Mouse (Mus musculus) megakaryocyte, embryonic 14.5 days (primary cell): ENCODE measurements around the gene Mkks. TPM values are rescaled to one million over a fixed set of nuclear protein-coding genes. Genes with fewer than 3 reads are reported as not detected.

Source experiments
- H3K27me3 ChIP-seq: replicated peaks from 2 replicates; pipeline ENCODE3; 2012; ENCODE audit warnings: inconsistent platforms
- H3K36me3 ChIP-seq: replicated peaks from 2 replicates; pipeline ENCODE3; 2012; ENCODE audit warnings: low read length, inconsistent platforms, mixed read lengths
- H3K4me1 ChIP-seq: 2 replicates; pipeline ENCODE4 v1.6.1; 2012; ENCODE audit warnings: inconsistent platforms
- H3K4me3 ChIP-seq: replicated peaks from 2 replicates; pipeline ENCODE3; 2012; ENCODE audit warnings: moderate library complexity, mild to moderate bottlenecking, inconsistent platforms
- H3K9me3 ChIP-seq: 2 replicates; pipeline ENCODE4 v1.6.1; 2012; ENCODE audit warnings: inconsistent platforms
- FLI1 ChIP-seq: IDR thresholded peaks from 2 replicates; pipeline ENCODE4 v1.6.1; 2012; ENCODE audit warnings: low read length, inconsistent platforms, mixed read lengths
- GATA1 ChIP-seq: IDR thresholded peaks from 3 replicates; pipeline ENCODE4 v1.6.1; 2012; ENCODE audit warnings: mixed read lengths, low read length, inconsistent platforms, borderline replicate concordance
- polyA plus RNA-seq: library from polyadenylated mRNA; stranded (reverse); fragments of >175 nt; gene quantifications from 2 replicates; pipeline ENCODE4 v1.2.3, GENCODE M21; 2012; ENCODE audit warnings: low replicate concordance; ENCODE audit not compliant: insufficient read depth

The Mkks gene
- polyA plus RNA-seq, 1 experiment, result not detected

DNA sequence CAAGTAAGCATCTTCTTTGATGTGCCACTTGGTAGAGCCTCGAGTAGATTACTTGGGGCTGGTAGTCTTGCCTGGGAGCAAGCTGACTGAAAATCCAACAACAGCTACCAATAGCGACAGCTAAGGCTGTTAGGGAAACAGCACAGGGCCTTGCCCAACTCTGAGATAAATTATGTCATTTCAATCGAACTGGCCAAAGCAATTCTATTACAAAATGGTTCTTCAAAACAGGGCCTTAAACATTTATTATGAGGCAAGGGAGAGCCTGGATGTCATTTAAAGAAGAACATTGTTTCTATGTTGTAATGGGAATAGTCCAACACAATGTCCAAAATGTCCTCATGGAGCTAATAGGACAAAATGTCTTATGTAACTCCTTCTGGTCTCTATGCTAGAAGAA, 40.8 kb downstream of the Mkks start:
- Histone ChIP-seq H3K4me1 (no peaks in the 10 kb centered on the region), H3K9me3 (no peaks in the 10 kb centered on the region), H3K4me3 (no peak overlapping the region), H3K27me3 (no peaks in the 10 kb centered on the region), H3K36me3 (no peaks in the 10 kb centered on the region)
- TF ChIP-seq FLI1, result no peak
- TF ChIP-seq GATA1, result no peak

DNA sequence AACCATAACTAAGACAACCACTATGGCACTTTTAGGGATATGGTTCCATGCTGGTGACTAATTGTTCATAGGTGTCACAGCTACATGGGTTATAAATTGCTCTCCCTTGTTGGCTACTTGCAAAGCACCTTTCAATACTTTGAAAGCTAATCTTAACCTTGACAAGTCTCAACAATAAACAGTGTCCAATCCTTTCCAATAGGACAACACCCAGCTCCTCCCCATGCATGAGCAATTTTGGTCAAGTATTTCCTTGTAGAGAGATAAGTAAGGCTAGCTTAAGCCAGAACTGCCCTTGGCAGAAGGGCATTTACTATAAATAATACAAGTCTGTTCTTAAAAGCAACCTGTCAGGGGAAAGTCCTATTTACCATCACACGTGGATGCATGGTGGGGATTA, 53.2 kb downstream of the Mkks start:
- H3K27me3 ChIP-seq, result no peaks in the 10 kb centered on the region
- H3K4me1 ChIP-seq, result no peaks in the 10 kb centered on the region
- no peak for TF ChIP-seq GATA1
- no peak for TF ChIP-seq FLI1
- no peak overlapping the region for H3K4me3 ChIP-seq
- no peaks in the 10 kb centered on the region for H3K36me3 ChIP-seq
- H3K9me3 ChIP-seq, result no peaks in the 10 kb centered on the region

- TF ChIP-seq FLI1 (no peak), GATA1 (no peak)
- H3K27me3 ChIP-seq, result no peaks in the 10 kb centered on the region
- no peak overlapping the region for H3K4me3 ChIP-seq
- H3K4me1 ChIP-seq, result 0 out of 2 replicates have a peak, but pooled peaks cover 3% of the 10 kb centered on the region
- no peaks in the 10 kb centered on the region for H3K9me3 ChIP-seq
- no peaks in the 10 kb centered on the region for H3K36me3 ChIP-seq
Observed at GRCm38 (mm10) chr2:136835882-136836281, 55.3 kb downstream of the Mkks start.

GRCm38 (mm10) chr2:136834715-136835075, 56.5 kb downstream of the Mkks start:
- Histone ChIP-seq H3K27me3 (no peaks in the 10 kb centered on the region), H3K4me1 (0 out of 2 replicates have a peak, but pooled peaks cover 3% of the 10 kb centered on the region), H3K4me3 (no peak overlapping the region), H3K36me3 (no peaks in the 10 kb centered on the region), H3K9me3 (no peaks in the 10 kb centered on the region)
- TF ChIP-seq FLI1 (no peak), GATA1 (no peak)

- no peaks in the 10 kb centered on the region for H3K27me3 ChIP-seq
- TF ChIP-seq FLI1 (no peak), GATA1 (no peak)
- H3K4me3 ChIP-seq, result no peak overlapping the region
- H3K4me1 ChIP-seq, result 0 out of 2 replicates have a peak, but pooled peaks cover 3% of the 10 kb centered on the region
- H3K36me3 ChIP-seq, result no peaks in the 10 kb centered on the region
- H3K9me3 ChIP-seq, result no peaks in the 10 kb centered on the region
Observed at GRCm38 (mm10) chr2:136833976-136834714, 57.0 kb downstream of the Mkks start.

DNA sequence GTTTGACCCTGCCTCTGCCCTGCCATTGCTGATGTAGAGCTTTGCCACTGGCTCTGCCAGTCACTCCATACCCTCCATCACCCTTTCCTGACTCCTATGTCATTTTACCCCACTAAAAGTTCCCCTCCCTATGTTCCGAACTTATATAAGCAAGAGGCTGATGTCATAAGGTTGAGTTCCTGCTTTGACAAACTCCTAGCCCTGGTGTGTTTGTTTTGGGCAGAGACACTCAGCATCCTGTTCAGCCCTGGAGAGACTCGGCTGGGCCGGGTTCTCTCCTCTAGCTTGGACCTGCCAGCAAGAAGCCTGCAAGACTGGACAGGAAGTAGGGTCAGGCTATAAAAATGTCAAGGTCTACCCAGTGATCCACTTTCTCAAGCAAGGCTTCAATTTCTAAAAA, 58.3 kb downstream of the Mkks start:
- no peaks in the 10 kb centered on the region for H3K27me3 ChIP-seq
- no peaks in the 10 kb centered on the region for H3K36me3 ChIP-seq
- TF ChIP-seq GATA1 (no peak), FLI1 (no peak)
- no peak overlapping the region for H3K4me3 ChIP-seq
- peaks cover 4% of the 10 kb centered on the region; the same call in 1 of the 2 replicates for H3K4me1 ChIP-seq
- no peaks in the 10 kb centered on the region for H3K9me3 ChIP-seq

DNA sequence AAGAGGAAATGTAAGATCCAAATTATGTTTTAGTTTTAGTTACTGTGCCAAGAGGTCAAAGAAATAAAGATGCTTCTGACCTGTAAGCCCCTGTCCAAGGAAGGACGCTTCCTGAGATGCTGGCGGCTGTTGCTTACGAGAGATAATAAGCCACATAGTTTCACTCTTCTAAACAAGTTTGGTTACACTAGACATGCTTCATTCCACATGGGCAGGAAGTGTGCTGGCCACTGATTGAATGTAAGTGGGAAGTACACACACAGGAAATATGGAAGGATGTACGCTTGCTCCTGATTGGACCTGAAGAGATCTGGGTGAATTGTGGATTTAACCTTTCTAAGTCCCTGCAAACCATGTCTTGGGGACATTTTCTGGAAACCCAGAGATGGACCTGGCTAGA, 63.6 kb downstream of the Mkks start:
- no peaks in the 10 kb centered on the region for H3K27me3 ChIP-seq
- H3K4me3 ChIP-seq, result peak overlapping the region; percentile 8
- TF ChIP-seq GATA1 (no peak), FLI1 (no peak)
- H3K4me1 ChIP-seq, result peaks cover 6% of the 10 kb centered on the region
- H3K36me3 ChIP-seq, result no peaks in the 10 kb centered on the region
- no peaks in the 10 kb centered on the region for H3K9me3 ChIP-seq

Other genes with a start within 250 kb of the Mkks start
- gene Snap25, start 177.9 kb downstream of the Mkks start, polyA plus RNA-seq, result 0.12 TPM in 1 of 2 replicates, not detected in the other
- gene AL731706.2, start 5.7 kb downstream of the Mkks start, polyA plus RNA-seq, result 4.8 TPM in 1 of 2 replicates, not detected in the other
- 0.11 TPM in 1 of 2 replicates, not detected in the other for gene Slx4ip, start 171 bp downstream of the Mkks start, polyA plus RNA-seq
- gene AL731706.1, start within 50 bp of the Mkks start, polyA plus RNA-seq, result 1.8 TPM in 1 of 2 replicates, not detected in the other
- not detected in 2 replicates for gene Jag1, start 225.3 kb upstream of the Mkks start, polyA plus RNA-seq